Mouse (Mus musculus) myocyte (in vitro differentiated cells): ENCODE data around the gene Cyb5r1.

Experiments used
- POLR2A ChIP-seq: IDR thresholded peaks from one replicate; pipeline ENCODE4 v1.6.1; 2011; ENCODE audit warnings: low read depth, mild to moderate bottlenecking, control low read depth, moderate library complexity; ENCODE audit not compliant: insufficient read length
- TCF3 ChIP-seq: IDR thresholded peaks from one replicate; pipeline ENCODE4 v1.6.1; 2011; ENCODE audit warnings: low read depth, control low read depth; ENCODE audit not compliant: insufficient read length
- USF1 ChIP-seq: IDR thresholded peaks from one replicate; pipeline ENCODE4 v1.6.1; 2011; ENCODE audit warnings: low read depth, mild to moderate bottlenecking, control low read depth, moderate library complexity

DNA sequence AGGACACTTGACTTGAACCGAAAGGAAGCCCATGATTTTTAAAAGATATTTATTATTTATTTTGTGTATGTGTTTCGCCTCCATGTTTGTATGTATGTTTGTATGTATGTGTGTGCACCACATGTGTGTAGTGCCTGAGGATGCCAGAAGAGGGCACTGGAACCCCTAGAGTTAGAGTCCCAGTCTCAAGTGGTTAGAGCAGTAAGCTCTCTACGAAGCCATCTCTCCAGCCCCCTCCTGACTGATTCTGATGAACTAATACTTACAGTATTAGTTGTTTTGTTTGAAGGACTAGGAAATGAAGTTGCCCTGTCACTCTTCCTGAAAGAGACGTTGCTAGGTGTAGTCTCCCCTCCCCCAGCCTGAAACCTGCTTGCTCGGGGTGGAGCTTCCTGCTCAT is 5.6 kb upstream of the Cyb5r1 start:
- TF ChIP-seq POLR2A: no peak
- no peak for TF ChIP-seq TCF3
- no peak for TF ChIP-seq USF1
